Mouse (Mus musculus) cerebellum, postnatal 36 days (tissue): ENCODE measurements around the gene Ywhah.

Experiments
- DNase-seq, 2 experiments: peaks; one replicate each; pipeline ENCODE4 v3.0.0; 2021 to 2022; ENCODE audit warnings: mixed read lengths in 2 of 2

The Ywhah gene

DNA sequence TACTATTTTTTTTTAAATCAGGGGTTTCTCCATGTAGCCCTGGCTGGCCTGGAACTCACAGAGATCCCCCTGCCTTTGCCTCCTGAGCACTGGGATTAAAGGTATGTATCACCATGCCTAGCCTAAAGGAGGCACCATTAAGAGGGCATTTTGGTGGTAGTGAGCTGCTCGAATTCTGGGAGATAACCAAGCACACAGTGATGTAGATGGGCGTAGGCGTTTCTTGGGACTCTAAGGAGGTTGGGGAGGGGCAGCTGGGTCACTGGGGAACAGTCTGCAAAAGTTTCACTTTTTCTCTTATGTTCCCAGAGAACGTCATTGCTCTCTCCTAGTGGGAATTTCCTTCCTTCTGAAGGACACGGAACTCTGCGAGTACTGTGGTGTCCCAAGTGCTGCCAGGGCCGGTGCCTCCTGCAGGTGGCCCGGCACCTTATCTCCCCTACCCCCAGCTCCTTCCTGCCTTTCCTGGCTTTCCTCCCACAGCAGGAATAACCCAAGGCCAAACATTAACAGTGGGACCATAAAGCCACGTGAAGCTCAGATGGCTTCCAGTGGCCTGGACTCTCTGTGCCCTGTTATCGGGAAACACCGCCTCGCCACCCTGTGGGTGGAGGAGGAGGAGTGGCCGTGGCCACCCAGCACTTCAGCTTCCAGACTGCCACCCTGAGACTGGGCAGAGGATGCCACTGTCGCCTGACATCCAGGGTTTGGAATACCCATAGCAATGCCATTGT lies 34.4 kb downstream of the Ywhah start:
- no peak for DNase-seq

- DNase-seq: no peak
These were observed 37.6 kb downstream of the Ywhah start for GRCm38 (mm10) chr5:33056126-33056765.

DNA sequence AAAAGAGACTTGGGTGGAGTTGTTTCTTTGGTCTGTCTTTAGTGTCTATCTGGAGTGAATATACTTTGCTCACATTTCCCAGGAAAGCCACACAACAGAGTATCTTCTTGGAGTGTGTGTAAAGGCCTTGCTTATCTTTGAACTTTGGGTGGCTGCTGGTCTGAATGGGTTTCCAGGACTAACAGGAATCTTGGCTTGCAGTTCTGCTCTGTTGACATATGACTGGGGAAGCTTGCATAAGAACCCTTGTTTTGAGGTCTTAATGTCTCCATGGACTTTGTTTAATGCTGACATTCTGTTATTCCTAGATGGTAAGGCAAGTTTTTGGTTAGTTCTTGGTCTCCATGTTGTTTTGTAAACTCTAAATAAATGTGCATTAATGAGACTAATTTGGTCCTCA lies 51.5 kb downstream of the Ywhah start:
- DNase-seq: no peak

DNA sequence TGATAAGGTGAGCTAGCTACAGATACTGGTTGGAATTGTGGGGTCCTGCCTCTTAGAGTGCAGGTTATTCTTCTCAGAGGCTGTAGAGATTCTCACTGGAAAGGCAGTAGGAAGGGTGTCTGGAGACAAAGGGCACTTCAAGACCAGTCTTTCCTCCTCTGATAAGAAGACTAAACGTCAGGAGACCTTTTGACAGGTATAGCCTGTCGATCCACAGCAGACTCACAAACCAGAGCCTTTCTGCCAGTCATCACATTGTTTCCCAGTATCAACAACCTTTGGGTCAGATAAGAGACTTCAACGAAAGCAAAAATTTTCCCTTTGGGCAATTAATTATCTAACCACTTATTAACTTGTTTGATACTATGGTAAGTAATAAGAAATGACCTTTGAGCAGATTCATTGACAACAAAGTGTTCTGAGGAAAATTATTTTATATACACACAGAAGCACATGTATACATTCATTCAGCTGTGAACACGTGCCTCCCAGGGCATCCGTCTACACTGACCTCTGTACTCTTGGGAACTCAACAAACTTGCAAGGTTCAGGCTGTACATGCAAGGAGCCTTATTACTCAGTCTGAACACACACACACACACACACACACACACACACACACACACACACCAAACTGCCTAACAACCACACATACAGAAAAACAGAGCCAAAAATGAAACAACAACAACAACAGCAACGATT lies 58.0 kb downstream of the Ywhah start:
- DNase-seq: no peak
